Mouse (Mus musculus) forebrain, embryonic 15.5 days (tissue): ENCODE measurements around the gene Slfn2. TPM values are rescaled to one million over a fixed set of nuclear protein-coding genes. Genes with fewer than 3 reads are reported as not detected.

Source experiments
- ATAC-seq: fragments of 200-750 bp; cut with Nextera tagmentation; replicated peaks from 2 replicates; pipeline ENCODE4 v1.8.0; 2017; ENCODE audit warnings: mild to moderate bottlenecking, moderate TSS enrichment, moderate library complexity
- H3K27ac ChIP-seq: fragments of 300-500 bp; sonication (generic); replicated peaks from 2 replicates; pipeline ENCODE4 v1.5.1; 2015; ENCODE audit warnings: mild to moderate bottlenecking, inconsistent platforms
- H3K27me3 ChIP-seq: fragments of 300-500 bp; sonication (generic); 2 replicates; pipeline ENCODE4 v1.6.1; 2015; ENCODE audit warnings: inconsistent platforms
- H3K36me3 ChIP-seq: fragments of 300-500 bp; sonication (generic); 2 replicates; pipeline ENCODE4 v1.6.1; 2015; ENCODE audit warnings: mild to moderate bottlenecking, inconsistent platforms
- H3K4me1 ChIP-seq: fragments of 300-500 bp; sonication (generic); 2 replicates; pipeline ENCODE4 v1.6.1; 2015; ENCODE audit warnings: inconsistent platforms
- H3K4me2 ChIP-seq: fragments of 300-500 bp; sonication (generic); replicated peaks from 2 replicates; pipeline ENCODE4 v1.6.1; 2015; ENCODE audit warnings: mild to moderate bottlenecking, inconsistent platforms
- H3K4me3 ChIP-seq: fragments of 300-500 bp; sonication (generic); 2 replicates; pipeline ENCODE4 v1.5.1; 2015; ENCODE audit warnings: mild to moderate bottlenecking, inconsistent platforms
- H3K9ac ChIP-seq: fragments of 300-500 bp; sonication (generic); replicated peaks from 2 replicates; pipeline ENCODE4 v1.6.1; 2015; ENCODE audit warnings: mild to moderate bottlenecking, inconsistent platforms
- H3K9me3 ChIP-seq: fragments of 300-500 bp; sonication (generic); 2 replicates; pipeline ENCODE4 v1.6.1; 2016; ENCODE audit warnings: inconsistent platforms
- WGBS: fragments of 180-500 bp; shearing (Covaris S2); methylation state at CpG from one replicate; pipeline ENCODE4 v1.1.7; 2015; ENCODE audit warnings: mixed read lengths; 5-methylcytosine and 5-hydroxymethylcytosine counted together
- microRNA-seq: library from miRNA; unstranded; fragments of <30 nt; microRNA quantifications from one replicate; pipeline ENCODE4, GENCODE M21; 2016
- polyA plus RNA-seq: library from polyadenylated mRNA; unstranded; fragments of >200 nt; fragmentation: Nextera tagmentation; extraction: Ambion mirVana; gene quantifications from 2 replicates; pipeline ENCODE4 v1.2.1, GENCODE M21; 2015

Gene Slfn2
- polyA plus RNA-seq, 1 experiment from 2014 or later, result 0.83 TPM

GRCm38 (mm10) chr11:83079487-83080199 is 14.7 kb downstream of the Slfn2 start:
- Histone ChIP-seq H3K4me3 (no peak overlapping the region), H3K27me3 (no peaks in the 10 kb centered on the region), H3K4me2 (no peak overlapping the region), H3K9ac (no peak overlapping the region), H3K9me3 (no peaks in the 10 kb centered on the region), H3K27ac (no peak overlapping the region), H3K4me1 (no peaks in the 10 kb centered on the region), H3K36me3 (no peaks in the 10 kb centered on the region)
- 89% methylated on average over 9 of the region's 9 CpGs for WGBS
- no peak for ATAC-seq

GRCm38 (mm10) chr11:83082741-83083473 is 18.0 kb downstream of the Slfn2 start:
- no peak for ATAC-seq
- Histone ChIP-seq H3K36me3 (no peaks in the 10 kb centered on the region), H3K4me1 (no peaks in the 10 kb centered on the region), H3K9me3 (no peaks in the 10 kb centered on the region), H3K4me3 (no peak overlapping the region), H3K9ac (no peak overlapping the region), H3K27ac (no peak overlapping the region), H3K27me3 (no peaks in the 10 kb centered on the region), H3K4me2 (no peak overlapping the region)
- 64% methylated on average over 7 of the region's 7 CpGs for WGBS

- ATAC-seq, result no peak
- Histone ChIP-seq H3K4me2 (no peak overlapping the region), H3K4me1 (no peaks in the 10 kb centered on the region), H3K4me3 (no peak overlapping the region), H3K9me3 (no peaks in the 10 kb centered on the region), H3K36me3 (no peaks in the 10 kb centered on the region), H3K9ac (no peak overlapping the region), H3K27ac (no peak overlapping the region), H3K27me3 (no peaks in the 10 kb centered on the region)
- WGBS, result 88% methylated on average over 2 of the region's 2 CpGs
Measured at GRCm38 (mm10) chr11:83084161-83084560, 19.2 kb downstream of the Slfn2 start.

GRCm38 (mm10) chr11:83084761-83085160 is 19.8 kb downstream of the Slfn2 start:
- H3K9ac ChIP-seq, result no peak overlapping the region
- 87% methylated on average over 10 of the region's 10 CpGs for WGBS
- H3K27ac ChIP-seq, result no peak overlapping the region
- H3K4me2 ChIP-seq, result no peak overlapping the region
- no peaks in the 10 kb centered on the region for H3K27me3 ChIP-seq
- ATAC-seq, result no peak
- H3K4me3 ChIP-seq, result no peak overlapping the region
- H3K36me3 ChIP-seq, result no peaks in the 10 kb centered on the region
- no peaks in the 10 kb centered on the region for H3K9me3 ChIP-seq
- no peaks in the 10 kb centered on the region for H3K4me1 ChIP-seq

GRCm38 (mm10) chr11:83115138-83115537 is 50.2 kb downstream of the Slfn2 start:
- no peak overlapping the region for H3K4me3 ChIP-seq
- H3K27me3 ChIP-seq, result no peaks in the 10 kb centered on the region
- no peaks in the 10 kb centered on the region for H3K36me3 ChIP-seq
- H3K4me1 ChIP-seq, result no peaks in the 10 kb centered on the region
- no peaks in the 10 kb centered on the region for H3K9me3 ChIP-seq
- no peak overlapping the region for H3K4me2 ChIP-seq
- no peak overlapping the region for H3K27ac ChIP-seq
- ATAC-seq, result no peak
- no peak overlapping the region for H3K9ac ChIP-seq
- WGBS, result 32% methylated on average over 2 of the region's 2 CpGs

- no peak for ATAC-seq
- Histone ChIP-seq H3K9ac (no peak within 1 kb of the TSS), H3K27me3 (no peaks in the 10 kb centered on the region), H3K4me1 (no peaks in the 10 kb centered on the region), H3K9me3 (no peaks in the 10 kb centered on the region), H3K4me2 (no peak within 1 kb of the TSS), H3K36me3 (no peaks in the 10 kb centered on the region), H3K4me3 (no peak within 1 kb of the TSS), H3K27ac (no peak within 1 kb of the TSS)
- WGBS, result 91% methylated on average over 13 of the region's 13 CpGs
Measured at GRCm38 (mm10) chr11:83116597-83117227, 51.8 kb downstream of the Slfn2 start, which contains the start of gene Slfn1. Gene Slfn1, plus strand, starts transcription at chr11:83116849.

DNA sequence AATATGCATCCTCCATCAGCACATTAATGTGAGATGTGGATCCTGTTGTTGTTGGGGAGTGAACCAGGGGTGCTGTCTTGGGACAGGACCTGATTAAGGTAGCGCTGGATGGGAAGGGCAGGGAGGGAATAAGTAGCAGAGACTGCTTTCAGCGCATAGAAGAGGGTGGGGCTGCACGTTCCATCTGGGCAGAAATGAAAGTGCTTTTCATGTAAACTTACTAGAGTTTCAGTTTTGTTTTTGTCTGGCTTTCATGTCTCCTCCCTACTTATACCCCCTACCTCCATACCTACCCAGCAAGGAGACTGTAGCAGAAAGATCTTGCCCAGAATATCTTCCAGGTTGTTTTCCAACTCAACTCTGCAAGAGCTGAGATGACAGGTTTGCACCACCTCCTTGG is 53.1 kb downstream of the Slfn2 start:
- Histone ChIP-seq H3K9me3 (no peaks in the 10 kb centered on the region), H3K27ac (no peak overlapping the region), H3K4me1 (no peaks in the 10 kb centered on the region), H3K36me3 (no peaks in the 10 kb centered on the region), H3K9ac (no peak overlapping the region), H3K4me2 (no peak overlapping the region), H3K27me3 (no peaks in the 10 kb centered on the region), H3K4me3 (no peak overlapping the region)
- 56% methylated on average over 3 of the region's 3 CpGs for WGBS
- no peak for ATAC-seq

Small RNA genes lying within 50 kb of the gene (microRNA-seq; reads per million reads assigned to microRNA genes)
- not detected for gene Gm27598

Other genes starting within 250 kb of the Slfn2 start
- 8.7 and 10.0 TPM in 2 replicates for gene Rffl, start 193.9 kb upstream of the Slfn2 start, polyA plus RNA-seq
- 13.5 and 14.2 TPM in 2 replicates for gene Rad51d, start 174.5 kb upstream of the Slfn2 start, polyA plus RNA-seq
- gene Fndc8, start 173.0 kb upstream of the Slfn2 start, polyA plus RNA-seq, result 0.23 and 0.60 TPM in 2 replicates
- 32.0 and 37.5 TPM in 2 replicates for gene Nle1, start 156.7 kb upstream of the Slfn2 start, polyA plus RNA-seq
- gene Unc45b, start 154.6 kb upstream of the Slfn2 start, polyA plus RNA-seq, result 1.0 and 1.3 TPM in 2 replicates
- 0.85 and 1.1 TPM in 2 replicates for gene Slfn5, start 113.8 kb upstream of the Slfn2 start, polyA plus RNA-seq
- gene Slfn9, start 73.3 kb upstream of the Slfn2 start, polyA plus RNA-seq, result 5.1 and 5.4 TPM in 2 replicates
- 0.14 and 0.18 TPM in 2 replicates for gene Slfn8, start 44.3 kb upstream of the Slfn2 start, polyA plus RNA-seq
- gene Slfn1, start 51.7 kb downstream of the Slfn2 start, polyA plus RNA-seq, result 0.09 TPM in 1 of 2 replicates, not detected in the other
- not detected in 2 replicates for gene Slfn4, start 110.1 kb downstream of the Slfn2 start, polyA plus RNA-seq
- gene Slfn3, start 126.2 kb downstream of the Slfn2 start, polyA plus RNA-seq, result 0.10 and 0.15 TPM in 2 replicates
- gene Slfn14, start 221.6 kb downstream of the Slfn2 start, polyA plus RNA-seq, result 0.06 TPM in 1 of 2 replicates, not detected in the other
- 106 and 107 TPM in 2 replicates for gene Ap2b1, start 233.9 kb downstream of the Slfn2 start, polyA plus RNA-seq
- gene Pex12, start 237.5 kb downstream of the Slfn2 start, polyA plus RNA-seq, result 20.2 and 20.3 TPM in 2 replicates